Mouse (Mus musculus): ENCODE results near the gene Ccdc38. TPM values are rescaled to one million over a fixed set of nuclear protein-coding genes. Genes with fewer than 3 reads are reported as not detected.

The Ccdc38 gene
- polyA plus RNA-seq, 1 experiment from 2014 or later: 0.25 TPM

- Histone ChIP-seq H3K27ac (ENCODE audit: low read length) (no peak overlapping the region), H3K9ac (ENCODE audit: low read length) (no peak overlapping the region), H3K4me3 (replicated peaks; ENCODE audit: low read length) (no peak overlapping the region), H3K36me3 (ENCODE audit: control insufficient read depth, insufficient read depth, low read length) (no peaks in the 10 kb centered on the region), H3K4me1 (ENCODE audit: control insufficient read depth, insufficient read depth, low read length) (no peaks in the 10 kb centered on the region), H3K4me2 (ENCODE audit: low read depth, low read length) (no peak overlapping the region), H3K9me3 (replicated peaks; ENCODE audit: control insufficient read depth, low read length) (peaks cover 6% of the 10 kb centered on the region), H3K27me3 (ENCODE audit: control insufficient read depth, insufficient read depth, low read length) (no peaks in the 10 kb centered on the region)
- 91% methylated on average over 7 of the region's 7 CpGs for WGBS
- ATAC-seq (ENCODE audit: insufficient read depth, low FRiP score): no peak
These were observed 68.8 kb downstream of the Ccdc38 start for GRCm38 (mm10) chr10:93609236-93609635.

DNA sequence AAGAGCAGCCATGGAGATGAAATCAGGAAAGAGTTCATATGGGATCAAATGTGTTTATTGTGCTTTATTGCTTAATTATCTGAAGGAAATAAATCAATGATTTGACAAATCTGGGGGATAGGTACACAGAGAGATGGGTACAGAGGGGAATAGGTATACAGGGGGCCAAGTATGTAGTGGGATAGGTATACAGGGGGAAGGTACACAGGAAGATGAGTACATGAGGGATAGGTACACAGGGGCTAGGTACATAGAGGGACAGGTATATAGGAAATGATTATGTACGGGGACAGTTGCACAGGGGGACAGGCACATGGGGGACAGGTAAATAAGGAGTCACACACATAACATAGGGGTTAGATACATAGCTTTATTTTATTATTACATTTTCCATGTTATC is 70.5 kb downstream of the Ccdc38 start:
- H3K9me3 ChIP-seq (replicated peaks; ENCODE audit: control insufficient read depth, low read length): peaks cover 6% of the 10 kb centered on the region

GRCm38 (mm10) chr10:93611419-93612007 is 71.1 kb downstream of the Ccdc38 start:
- H3K4me3 ChIP-seq (replicated peaks; ENCODE audit: low read length): no peak overlapping the region
- no peak overlapping the region for H3K4me2 ChIP-seq (ENCODE audit: low read depth, low read length)
- 45% methylated on average over 18 of the region's 18 CpGs for WGBS
- peaks cover 6% of the 10 kb centered on the region for H3K9me3 ChIP-seq (replicated peaks; ENCODE audit: control insufficient read depth, low read length)
- no peaks in the 10 kb centered on the region for H3K27me3 ChIP-seq (ENCODE audit: control insufficient read depth, insufficient read depth, low read length)
- H3K36me3 ChIP-seq (ENCODE audit: control insufficient read depth, insufficient read depth, low read length): no peaks in the 10 kb centered on the region
- H3K27ac ChIP-seq (ENCODE audit: low read length): no peak overlapping the region
- ATAC-seq (ENCODE audit: insufficient read depth, low FRiP score): no peak
- no peaks in the 10 kb centered on the region for H3K4me1 ChIP-seq (ENCODE audit: control insufficient read depth, insufficient read depth, low read length)
- no peak overlapping the region for H3K9ac ChIP-seq (ENCODE audit: low read length)

More for the DNA sequence above, 70.5 kb downstream of the Ccdc38 start:
- WGBS: 91% methylated on average over 1 of the region's 1 CpGs
- H3K27ac ChIP-seq (ENCODE audit: low read length): no peak overlapping the region
- H3K4me1 ChIP-seq (ENCODE audit: control insufficient read depth, insufficient read depth, low read length): no peaks in the 10 kb centered on the region
- no peak for ATAC-seq (ENCODE audit: insufficient read depth, low FRiP score)
- H3K9ac ChIP-seq (ENCODE audit: low read length): no peak overlapping the region
- H3K4me2 ChIP-seq (ENCODE audit: low read depth, low read length): no peak overlapping the region
- H3K36me3 ChIP-seq (ENCODE audit: control insufficient read depth, insufficient read depth, low read length): no peaks in the 10 kb centered on the region
- H3K4me3 ChIP-seq (replicated peaks; ENCODE audit: low read length): no peak overlapping the region
- no peaks in the 10 kb centered on the region for H3K27me3 ChIP-seq (ENCODE audit: control insufficient read depth, insufficient read depth, low read length)

- ATAC-seq (ENCODE audit: insufficient read depth, low FRiP score): no peak
- no peak overlapping the region for H3K27ac ChIP-seq (ENCODE audit: low read length)
- H3K9me3 ChIP-seq (replicated peaks; ENCODE audit: control insufficient read depth, low read length): no peaks in the 10 kb centered on the region
- no peaks in the 10 kb centered on the region for H3K36me3 ChIP-seq (ENCODE audit: control insufficient read depth, insufficient read depth, low read length)
- H3K4me2 ChIP-seq (ENCODE audit: low read depth, low read length): no peak overlapping the region
- no peaks in the 10 kb centered on the region for H3K27me3 ChIP-seq (ENCODE audit: control insufficient read depth, insufficient read depth, low read length)
- H3K9ac ChIP-seq (ENCODE audit: low read length): no peak overlapping the region
- no peak overlapping the region for H3K4me3 ChIP-seq (replicated peaks; ENCODE audit: low read length)
- H3K4me1 ChIP-seq (ENCODE audit: control insufficient read depth, insufficient read depth, low read length): no peaks in the 10 kb centered on the region
- 65% methylated on average over 8 of the region's 8 CpGs for WGBS
These were observed 74.4 kb downstream of the Ccdc38 start for GRCm38 (mm10) chr10:93614850-93615249.

GRCm38 (mm10) chr10:93620438-93621179 is 80.2 kb downstream of the Ccdc38 start:
- Histone ChIP-seq H3K27ac (ENCODE audit: low read length) (no peak overlapping the region), H3K4me2 (ENCODE audit: low read depth, low read length) (no peak overlapping the region), H3K9me3 (replicated peaks; ENCODE audit: control insufficient read depth, low read length) (no peaks in the 10 kb centered on the region), H3K9ac (ENCODE audit: low read length) (no peak overlapping the region), H3K4me1 (ENCODE audit: control insufficient read depth, insufficient read depth, low read length) (no peaks in the 10 kb centered on the region), H3K27me3 (ENCODE audit: control insufficient read depth, insufficient read depth, low read length) (no peaks in the 10 kb centered on the region), H3K4me3 (replicated peaks; ENCODE audit: low read length) (no peak overlapping the region), H3K36me3 (ENCODE audit: control insufficient read depth, insufficient read depth, low read length) (no peaks in the 10 kb centered on the region)
- 46% methylated on average over 7 of the region's 7 CpGs for WGBS
- no peak for ATAC-seq (ENCODE audit: insufficient read depth, low FRiP score)

- Histone ChIP-seq H3K9me3 (replicated peaks; ENCODE audit: control insufficient read depth, low read length) (no peaks in the 10 kb centered on the region), H3K4me3 (replicated peaks; ENCODE audit: low read length) (peak overlapping the region; percentile 25; the same call in 1 of the 2 replicates), H3K4me2 (ENCODE audit: low read depth, low read length) (peak overlapping the region; percentile 43), H3K4me1 (ENCODE audit: control insufficient read depth, insufficient read depth, low read length) (no peaks in the 10 kb centered on the region), H3K36me3 (ENCODE audit: control insufficient read depth, insufficient read depth, low read length) (no peaks in the 10 kb centered on the region), H3K9ac (ENCODE audit: low read length) (no peak overlapping the region), H3K27me3 (ENCODE audit: control insufficient read depth, insufficient read depth, low read length) (no peaks in the 10 kb centered on the region), H3K27ac (ENCODE audit: low read length) (no peak overlapping the region)
- ATAC-seq (ENCODE audit: insufficient read depth, low FRiP score): no peak; the same call in 1 of the 2 replicates
- WGBS: 19% methylated on average over 9 of the region's 9 CpGs
These were observed 83.3 kb downstream of the Ccdc38 start for GRCm38 (mm10) chr10:93623725-93624124.

- Histone ChIP-seq H3K4me2 (ENCODE audit: low read depth, low read length) (peak overlapping the region; percentile 43), H3K27ac (ENCODE audit: low read length) (no peak overlapping the region)
These were observed 83.7 kb downstream of the Ccdc38 start for GRCm38 (mm10) chr10:93624151-93624550.

GRCm38 (mm10) chr10:93630310-93630709 is 89.9 kb downstream of the Ccdc38 start:
- Histone ChIP-seq H3K27me3 (ENCODE audit: control insufficient read depth, insufficient read depth, low read length) (0 out of 2 replicates have a peak, but pooled peaks cover 3% of the 10 kb centered on the region), H3K36me3 (ENCODE audit: control insufficient read depth, insufficient read depth, low read length) (no peaks in the 10 kb centered on the region), H3K4me3 (replicated peaks; ENCODE audit: low read length) (no peak overlapping the region), H3K9me3 (replicated peaks; ENCODE audit: control insufficient read depth, low read length) (no peaks in the 10 kb centered on the region), H3K4me1 (ENCODE audit: control insufficient read depth, insufficient read depth, low read length) (no peaks in the 10 kb centered on the region), H3K4me2 (ENCODE audit: low read depth, low read length) (no peak overlapping the region), H3K9ac (ENCODE audit: low read length) (no peak overlapping the region), H3K27ac (ENCODE audit: low read length) (no peak overlapping the region)
- ATAC-seq (ENCODE audit: insufficient read depth, low FRiP score): no peak
- WGBS: 92% methylated on average over 5 of the region's 5 CpGs

More at GRCm38 (mm10) chr10:93624151-93624550, 83.7 kb downstream of the Ccdc38 start:
- Histone ChIP-seq H3K27me3 (ENCODE audit: control insufficient read depth, insufficient read depth, low read length) (no peaks in the 10 kb centered on the region), H3K4me1 (ENCODE audit: control insufficient read depth, insufficient read depth, low read length) (no peaks in the 10 kb centered on the region), H3K4me3 (replicated peaks; ENCODE audit: low read length) (peak overlapping the region; percentile 25; the same call in 1 of the 2 replicates), H3K9me3 (replicated peaks; ENCODE audit: control insufficient read depth, low read length) (no peaks in the 10 kb centered on the region), H3K36me3 (ENCODE audit: control insufficient read depth, insufficient read depth, low read length) (no peaks in the 10 kb centered on the region), H3K9ac (ENCODE audit: low read length) (no peak overlapping the region)
- WGBS: 43% methylated on average over 10 of the region's 10 CpGs
- no peak for ATAC-seq (ENCODE audit: insufficient read depth, low FRiP score)

DNA sequence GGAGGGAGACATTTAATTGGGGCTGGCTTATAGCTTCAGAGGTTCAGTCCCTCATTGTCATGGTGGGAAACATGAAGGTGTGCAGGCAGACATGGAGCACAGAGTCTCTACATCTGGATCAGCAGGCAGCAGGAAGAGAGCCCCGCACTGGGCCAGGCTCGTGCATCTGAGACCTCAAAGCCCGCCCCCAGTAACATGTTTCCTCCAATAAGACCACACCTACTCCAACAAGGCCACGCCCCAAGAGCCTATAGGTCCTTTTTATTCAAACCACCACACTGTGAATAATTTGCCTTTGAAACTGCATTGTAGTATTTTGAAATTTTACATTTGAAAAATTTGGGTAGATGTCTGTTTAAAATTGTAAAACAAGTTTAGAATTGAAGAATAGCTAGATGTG is 91.7 kb downstream of the Ccdc38 start:
- Histone ChIP-seq H3K4me2 (ENCODE audit: low read depth, low read length) (no peak overlapping the region), H3K9ac (ENCODE audit: low read length) (no peak overlapping the region), H3K9me3 (replicated peaks; ENCODE audit: control insufficient read depth, low read length) (no peaks in the 10 kb centered on the region), H3K27me3 (ENCODE audit: control insufficient read depth, insufficient read depth, low read length) (0 out of 2 replicates have a peak, but pooled peaks cover 5% of the 10 kb centered on the region), H3K27ac (ENCODE audit: low read length) (no peak overlapping the region), H3K4me1 (ENCODE audit: control insufficient read depth, insufficient read depth, low read length) (no peaks in the 10 kb centered on the region), H3K36me3 (ENCODE audit: control insufficient read depth, insufficient read depth, low read length) (no peaks in the 10 kb centered on the region), H3K4me3 (replicated peaks; ENCODE audit: low read length) (no peak overlapping the region)
- 67% methylated on average over 4 of the region's 4 CpGs for WGBS
- no peak for ATAC-seq (ENCODE audit: insufficient read depth, low FRiP score)

All from stomach, embryonic 16.5 days (tissue).